Mouse (Mus musculus) olfactory bulb, adult 2 months (tissue): ENCODE measurements around the gene Arfrp1.

ENCODE experiments used
- CTCF ChIP-seq: fragments of 200-500 bp; IDR thresholded peaks from 2 replicates; pipeline ENCODE4 v1.5.1; 2012; ENCODE audit warnings: low read depth, mild to moderate bottlenecking, low read length, moderate library complexity; ENCODE audit not compliant: insufficient read depth
- POLR2A ChIP-seq: fragments of 200-500 bp; IDR thresholded peaks from 2 replicates; pipeline ENCODE4 v1.6.1; 2012; ENCODE audit warnings: mild to moderate bottlenecking, low read depth, low read length, moderate library complexity; ENCODE audit not compliant: insufficient read depth

DNA sequence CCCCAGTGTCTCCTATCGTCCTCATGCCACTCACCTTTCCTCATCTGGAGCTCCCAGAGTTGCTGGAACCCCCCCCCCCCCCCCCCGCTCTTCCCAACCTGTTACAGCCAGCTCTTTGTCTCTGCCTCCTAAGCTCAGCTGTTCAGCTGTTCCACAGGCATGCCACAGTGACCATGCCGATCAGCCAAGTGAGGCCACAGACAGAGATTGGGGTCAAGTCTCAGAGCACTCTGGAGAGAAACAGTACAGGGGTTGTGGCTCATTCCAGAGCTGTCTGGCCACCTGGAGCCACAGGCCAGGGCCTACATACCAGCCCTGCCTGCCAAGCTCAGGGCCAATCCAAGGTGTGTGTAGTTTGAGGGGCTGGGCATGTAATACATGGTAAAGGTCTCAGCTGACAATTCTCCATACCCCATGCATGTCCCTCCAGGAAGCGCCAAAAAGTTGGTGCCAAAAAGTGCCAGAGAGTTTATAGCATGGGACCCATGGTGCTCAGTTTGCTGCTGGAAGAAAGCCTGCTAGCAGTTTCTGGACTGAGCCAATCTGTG is 21.5 kb upstream of the Arfrp1 start:
- TF ChIP-seq CTCF (no peak), POLR2A (no peak)
